Mouse (Mus musculus): ENCODE measurements around the gene Clk3. TPM values are rescaled to one million over a fixed set of nuclear protein-coding genes. Genes with fewer than 3 reads are reported as not detected.
A peak's percentile ranks its signal among the peaks of the same experiment; 100 is the strongest.
"Not testable (repeated sequence)": the region's sequence is repeated elsewhere in the genome, so short reads cannot be mapped to it uniquely, and the experiment has no call there.

Gene Clk3
- polyA plus RNA-seq, 1 experiment: 100 TPM

DNA sequence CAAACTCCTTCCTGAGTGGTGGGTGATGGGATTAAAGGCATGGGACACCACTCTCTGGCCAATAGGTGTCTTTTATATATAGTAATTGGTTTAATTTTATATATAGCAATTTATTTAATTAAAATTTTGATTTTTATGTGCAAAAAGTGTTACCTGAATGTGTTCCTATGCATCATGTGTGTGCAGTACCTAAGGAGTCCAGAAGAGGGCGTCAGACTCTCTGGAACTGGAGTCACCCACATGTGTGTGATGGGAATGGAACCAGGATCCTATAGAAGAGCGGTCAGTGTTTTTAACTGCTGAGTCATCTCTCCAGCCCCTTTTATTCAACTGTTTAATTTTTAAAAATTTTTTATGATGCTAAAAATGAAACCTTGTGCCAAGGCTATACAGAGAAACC is 53.5 kb downstream of the Clk3 start:
- H3K9me3 ChIP-seq: no peaks in the 10 kb centered on the region; the same call in 1 of the 2 replicates
- TF ChIP-seq FLI1 (IDR thresholded peaks at IDR 0.05; ENCODE audit: low read length) (no peak), GATA1 (IDR thresholded peaks at IDR 0.05; ENCODE audit: borderline replicate concordance, low read length) (no peak)
- peaks cover 57% of the 10 kb centered on the region for H3K36me3 ChIP-seq (replicated peaks; ENCODE audit: low read length)
- H3K27me3 ChIP-seq (replicated peaks): no peaks in the 10 kb centered on the region
- H3K4me1 ChIP-seq: peaks cover 36% of the 10 kb centered on the region
- no peak overlapping the region for H3K4me3 ChIP-seq (replicated peaks)

DNA sequence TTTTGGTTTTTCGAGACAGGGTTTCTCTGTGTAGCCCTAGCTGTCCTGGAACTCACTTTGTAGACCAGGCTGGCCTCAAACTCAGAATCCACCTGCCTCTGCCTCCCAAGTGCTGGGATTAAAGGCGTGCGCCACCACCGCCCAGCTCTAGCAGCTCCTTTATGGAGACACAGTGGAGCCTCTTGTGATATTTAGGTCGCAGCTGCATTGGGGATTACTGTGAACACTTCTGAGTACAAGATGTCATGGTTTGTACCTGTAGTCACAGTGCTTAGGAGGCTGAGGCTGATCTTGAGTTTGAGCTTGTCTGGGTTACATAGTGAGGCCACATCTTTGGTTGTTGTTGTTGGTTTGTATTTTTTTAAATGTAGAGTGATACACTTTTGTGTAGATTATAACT is 55.4 kb downstream of the Clk3 start:
- H3K36me3 ChIP-seq (replicated peaks; ENCODE audit: low read length): peaks cover 37% of the 10 kb centered on the region
- not testable (repeated sequence) for H3K9me3 ChIP-seq; H3K27me3 ChIP-seq (replicated peaks)
- H3K4me3 ChIP-seq (replicated peaks): peak overlapping the region; percentile 51
- peaks cover 33% of the 10 kb centered on the region for H3K4me1 ChIP-seq

DNA sequence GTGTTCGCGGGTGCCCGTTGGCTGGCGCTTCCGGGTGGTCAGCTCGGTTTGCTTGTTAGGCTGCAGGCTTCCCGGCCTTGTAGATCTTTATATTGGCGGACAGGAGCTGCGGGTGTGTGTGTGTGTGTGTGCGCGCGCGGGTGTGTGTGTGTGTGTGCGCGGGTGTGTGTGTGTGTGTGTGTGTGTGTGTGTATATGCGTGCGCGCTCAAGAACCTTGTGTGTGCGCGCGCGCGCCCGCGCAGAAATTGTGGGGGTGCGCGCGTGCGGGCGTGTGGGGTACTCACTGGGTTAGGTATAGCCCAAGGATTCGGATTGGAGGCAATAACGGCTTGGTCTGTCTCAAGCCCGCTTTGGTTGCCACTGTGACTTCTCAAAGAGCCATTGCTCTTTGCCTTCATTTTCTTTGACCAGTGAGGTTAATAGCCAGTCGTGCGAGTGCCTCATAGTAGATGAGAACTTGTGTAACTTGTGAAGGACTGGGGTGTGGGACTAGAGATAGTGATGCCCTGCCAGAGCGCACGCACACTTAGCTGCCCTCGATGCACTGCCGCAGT is 56.9 kb downstream of the Clk3 start:
- TF ChIP-seq GATA1 (IDR thresholded peaks at IDR 0.05; ENCODE audit: borderline replicate concordance, low read length) (no peak), FLI1 (IDR thresholded peaks at IDR 0.05; ENCODE audit: low read length) (no peak)
- no peaks in the 10 kb centered on the region for H3K27me3 ChIP-seq (replicated peaks)
- H3K4me3 ChIP-seq (replicated peaks): peak overlapping the region; percentile 99
- peaks cover 23% of the 10 kb centered on the region for H3K36me3 ChIP-seq (replicated peaks; ENCODE audit: low read length)
- H3K9me3 ChIP-seq: no peaks in the 10 kb centered on the region; the same call in 1 of the 2 replicates
- peaks cover 39% of the 10 kb centered on the region for H3K4me1 ChIP-seq

DNA sequence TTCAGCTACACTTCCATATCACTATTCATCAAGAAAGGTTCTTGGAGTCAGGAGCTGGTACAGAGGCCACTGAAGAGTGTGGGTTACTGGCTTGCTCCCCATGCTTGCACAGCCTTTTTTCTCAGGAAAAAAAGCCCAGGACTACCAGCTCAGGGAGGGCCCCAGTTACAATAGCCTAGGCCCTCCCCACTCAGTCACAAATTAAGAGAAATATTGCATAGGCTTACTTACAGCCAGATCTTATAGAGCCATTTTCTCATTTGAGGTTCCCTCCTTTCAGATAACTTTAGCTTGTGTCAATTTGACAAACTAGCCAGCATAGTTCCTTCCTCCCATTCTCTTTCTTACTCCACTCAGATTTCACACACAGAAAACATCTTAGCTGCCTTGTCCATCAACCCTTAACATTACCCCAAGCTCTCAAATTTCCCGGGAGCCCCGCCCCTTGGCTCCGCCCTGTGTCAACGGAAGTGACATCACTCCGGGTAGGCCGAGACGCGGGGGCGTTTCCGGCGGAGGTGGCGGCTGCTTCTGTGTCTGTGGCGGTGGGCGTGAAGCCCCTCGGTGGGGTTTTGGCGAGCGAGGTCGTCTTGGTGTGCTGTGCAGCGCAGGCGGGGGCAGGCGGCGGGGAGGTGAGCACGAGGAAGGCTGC is 57.5 kb downstream of the Clk3 start, which contains the start of gene Edc3:
Gene Edc3, plus strand, starts transcription at position 473 of the 652 bp plus-strand sequence.
- TF ChIP-seq GATA1 (IDR thresholded peaks at IDR 0.05; ENCODE audit: borderline replicate concordance, low read length) (no peak), FLI1 (IDR thresholded peaks at IDR 0.05; ENCODE audit: low read length) (peak; percentile 78)
- H3K4me1 ChIP-seq: peaks cover 35% of the 10 kb centered on the region
- no peaks in the 10 kb centered on the region; the same call in 1 of the 2 replicates for H3K9me3 ChIP-seq
- H3K4me3 ChIP-seq (replicated peaks): peak within 1 kb of the TSS; percentile 99
- no peaks in the 10 kb centered on the region for H3K27me3 ChIP-seq (replicated peaks)
- H3K36me3 ChIP-seq (replicated peaks; ENCODE audit: low read length): peaks cover 17% of the 10 kb centered on the region

DNA sequence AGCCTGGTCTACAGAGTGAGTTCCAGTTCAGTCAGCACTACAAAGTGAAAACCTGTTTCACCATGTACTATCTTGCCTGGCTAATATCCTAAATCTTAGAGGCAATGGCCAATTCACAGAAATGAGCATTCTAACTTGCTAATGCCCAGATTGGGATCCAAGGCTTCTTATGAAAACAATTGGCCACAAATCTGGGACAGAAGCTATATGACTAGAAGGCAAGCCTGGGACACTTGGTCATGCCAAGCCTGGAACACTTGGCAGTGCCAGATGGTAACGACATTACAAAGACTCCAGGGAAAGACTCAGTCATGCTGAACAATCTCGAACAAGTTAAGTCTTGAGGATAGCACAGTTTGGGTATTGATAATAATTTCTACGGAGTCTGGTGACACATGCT is 59.2 kb downstream of the Clk3 start:
- Histone ChIP-seq H3K27me3 (replicated peaks) (peaks cover 11% of the 10 kb centered on the region), H3K4me3 (replicated peaks) (no peak overlapping the region), H3K4me1 (peaks cover 36% of the 10 kb centered on the region), H3K36me3 (replicated peaks; ENCODE audit: low read length) (peaks cover 4% of the 10 kb centered on the region), H3K9me3 (no peaks in the 10 kb centered on the region; the same call in 1 of the 2 replicates)
- no peak for TF ChIP-seq FLI1 (IDR thresholded peaks at IDR 0.05; ENCODE audit: low read length)

Other genes starting within 250 kb of the Clk3 start
- 240 and 738 TPM in 2 replicates for gene Cox5a, start 244.6 kb downstream of the Clk3 start, polyA plus RNA-seq (2012; ENCODE audit: insufficient read depth, low replicate concordance)
- 4.9 TPM in 2 replicates for gene Fam219b, start 228.3 kb downstream of the Clk3 start, polyA plus RNA-seq (2012; ENCODE audit: insufficient read depth, low replicate concordance)
- gene Mpi, start 213.1 kb downstream of the Clk3 start, polyA plus RNA-seq (2012; ENCODE audit: insufficient read depth, low replicate concordance): 1.6 and 4.5 TPM in 2 replicates
- gene Scamp2, start 204.9 kb downstream of the Clk3 start, polyA plus RNA-seq (2012; ENCODE audit: insufficient read depth, low replicate concordance): 49.4 and 55.8 TPM in 2 replicates
- gene Ulk3, start 176.4 kb downstream of the Clk3 start, polyA plus RNA-seq (2012; ENCODE audit: insufficient read depth, low replicate concordance): 3.3 and 4.7 TPM in 2 replicates
- gene Cplx3, start 159.6 kb downstream of the Clk3 start, polyA plus RNA-seq (2012; ENCODE audit: insufficient read depth, low replicate concordance): 1.1 TPM in 1 of 2 replicates, not detected in the other
- gene Lman1l, start 145.1 kb downstream of the Clk3 start, polyA plus RNA-seq (2012; ENCODE audit: insufficient read depth, low replicate concordance): not detected in 2 replicates
- gene Csk, start 112.2 kb downstream of the Clk3 start, polyA plus RNA-seq (2012; ENCODE audit: insufficient read depth, low replicate concordance): 400 and 436 TPM in 2 replicates
- gene Cyp1a2, start 82.2 kb downstream of the Clk3 start, polyA plus RNA-seq (2012; ENCODE audit: insufficient read depth, low replicate concordance): not detected in 2 replicates
- 1.0 TPM in 1 of 2 replicates, not detected in the other for gene Cyp1a1, start 77.9 kb downstream of the Clk3 start, polyA plus RNA-seq (2012; ENCODE audit: insufficient read depth, low replicate concordance)
- 1.1 and 2.8 TPM in 2 replicates for gene Edc3, start 57.3 kb downstream of the Clk3 start, polyA plus RNA-seq (2012; ENCODE audit: insufficient read depth, low replicate concordance)
- 33.5 and 107 TPM in 2 replicates for gene Arid3b, start 70.9 kb upstream of the Clk3 start, polyA plus RNA-seq (2012; ENCODE audit: insufficient read depth, low replicate concordance)
- 138 and 474 TPM in 2 replicates for gene Ubl7, start 145.1 kb upstream of the Clk3 start, polyA plus RNA-seq (2012; ENCODE audit: insufficient read depth, low replicate concordance)
- 7.2 and 10.4 TPM in 2 replicates for gene Sema7a, start 174.3 kb upstream of the Clk3 start, polyA plus RNA-seq (2012; ENCODE audit: insufficient read depth, low replicate concordance)
- gene Cyp11a1, start 240.6 kb upstream of the Clk3 start, polyA plus RNA-seq (2012; ENCODE audit: insufficient read depth, low replicate concordance): 1.1 and 7.5 TPM in 2 replicates